Mouse (Mus musculus): Measurements from ENCODE around the gene Foxo6. TPM values are rescaled to one million over a fixed set of nuclear protein-coding genes. Genes with fewer than 3 reads are reported as not detected.
A peak's percentile ranks its signal among the peaks of the same experiment; 100 is the strongest.

Foxo6 gene
- polyA plus RNA-seq (2014; fragmentation: Nextera tagmentation; extraction: Ambion mirVana), result 0.47 and 0.72 TPM in 2 replicates

DNA sequence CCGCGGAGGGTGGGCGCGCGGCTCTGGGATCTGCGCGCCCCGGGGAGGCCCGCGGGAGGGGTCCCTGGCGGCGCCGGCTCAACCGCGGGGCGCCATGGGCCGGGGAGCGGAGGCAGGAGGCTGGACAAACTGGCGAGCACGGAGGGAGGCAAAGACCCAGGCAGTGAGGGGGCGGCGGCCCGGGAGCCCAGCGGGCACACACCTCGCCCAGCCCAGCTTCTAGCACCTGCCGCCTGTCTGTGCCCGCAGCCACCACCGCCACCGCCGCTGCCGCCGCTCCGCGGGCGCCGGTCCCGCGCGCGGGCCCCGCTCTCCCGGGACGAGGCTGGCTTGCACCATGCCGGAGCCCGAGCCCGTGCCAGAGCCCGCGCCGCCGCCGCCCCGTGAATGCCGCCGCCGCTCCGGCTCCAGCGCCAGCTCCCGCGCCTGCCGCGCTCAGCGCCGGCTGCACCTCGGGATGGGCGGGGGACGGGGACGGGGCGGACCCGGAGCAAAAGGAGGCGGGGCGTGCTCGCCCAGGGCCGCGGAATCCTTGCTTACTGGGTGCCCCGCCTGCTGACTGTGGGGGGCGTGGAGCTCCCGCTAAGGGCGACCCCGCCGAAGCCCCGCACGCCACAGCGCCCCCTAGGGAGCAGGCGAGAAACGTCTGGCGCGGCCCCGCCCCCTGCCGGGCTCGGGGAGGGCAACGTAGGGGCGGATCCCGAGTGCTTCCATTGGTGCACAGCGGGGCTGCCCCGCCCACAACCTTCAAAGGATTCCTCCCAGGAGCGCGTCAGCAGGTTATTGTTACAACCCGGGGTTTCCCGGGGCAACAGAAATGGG lies at the start of gene Foxo6:
Gene Foxo6 (minus strand): TSS at position 60 of the 822 bp plus-strand sequence.
- no peaks in the 10 kb centered on the region for H3K9me3 ChIP-seq (ENCODE audit: control insufficient read depth, low read length)
- no peaks in the 10 kb centered on the region for H3K36me3 ChIP-seq (ENCODE audit: control insufficient read depth, insufficient read depth, low read length)
- H3K4me2 ChIP-seq (ENCODE audit: low read depth, low read length), result peak within 1 kb of the TSS; percentile 100
- H3K27ac ChIP-seq (replicated peaks; ENCODE audit: low read depth, low read length), result no peak within 1 kb of the TSS; the same call in 1 of the 2 replicates
- peaks cover 41% of the 10 kb centered on the region for H3K27me3 ChIP-seq (replicated peaks; ENCODE audit: control insufficient read depth, insufficient read depth, low read length)
- peak within 1 kb of the TSS; percentile 66 for H3K4me3 ChIP-seq (ENCODE audit: low read depth, low read length)
- WGBS, result 0% methylated on average over 7 of the region's 99 CpGs
- ATAC-seq (ENCODE audit: low read depth) (peak; percentile 91), DNase-seq (ENCODE audit: low spot score) (peak; percentile 97)
- peak within 1 kb of the TSS; percentile 68 for H3K9ac ChIP-seq (ENCODE audit: low read depth, low read length)
- H3K4me1 ChIP-seq (ENCODE audit: control insufficient read depth, insufficient read depth, low read length), result peaks cover 17% of the 10 kb centered on the region

DNA sequence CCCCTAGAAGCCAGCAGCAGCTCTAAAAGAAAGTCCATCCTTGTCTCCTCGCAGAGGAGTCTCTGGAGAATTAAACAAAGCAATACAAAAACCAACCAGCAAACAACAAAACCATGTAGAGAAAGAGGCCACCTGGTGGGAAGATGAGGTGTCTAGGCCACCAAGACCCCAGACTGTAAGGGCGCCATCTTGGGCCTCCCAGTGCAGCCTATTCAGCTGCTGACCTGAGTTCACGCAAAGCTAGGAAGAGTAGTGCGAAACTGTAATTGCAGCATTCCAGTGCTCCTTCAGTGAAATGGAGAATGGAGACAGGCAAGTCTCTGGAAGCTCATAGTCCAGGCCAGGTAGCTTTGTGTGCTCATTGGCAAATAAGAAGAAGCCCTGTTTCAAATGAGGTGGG lies 47.2 kb upstream of the Foxo6 start:
- Histone ChIP-seq H3K27ac (replicated peaks; ENCODE audit: low read depth, low read length) (no peak overlapping the region), H3K4me1 (ENCODE audit: control insufficient read depth, insufficient read depth, low read length) (no peaks in the 10 kb centered on the region), H3K4me2 (ENCODE audit: low read depth, low read length) (no peak overlapping the region), H3K27me3 (replicated peaks; ENCODE audit: control insufficient read depth, insufficient read depth, low read length) (no peaks in the 10 kb centered on the region), H3K9ac (ENCODE audit: low read depth, low read length) (no peak overlapping the region), H3K9me3 (ENCODE audit: control insufficient read depth, low read length) (no peaks in the 10 kb centered on the region), H3K4me3 (ENCODE audit: low read depth, low read length) (no peak overlapping the region), H3K36me3 (ENCODE audit: control insufficient read depth, insufficient read depth, low read length) (no peaks in the 10 kb centered on the region)
- 92% methylated on average over 4 of the region's 4 CpGs for WGBS
- DNase-seq (ENCODE audit: low spot score) (no peak), ATAC-seq (ENCODE audit: low read depth) (no peak)

DNA sequence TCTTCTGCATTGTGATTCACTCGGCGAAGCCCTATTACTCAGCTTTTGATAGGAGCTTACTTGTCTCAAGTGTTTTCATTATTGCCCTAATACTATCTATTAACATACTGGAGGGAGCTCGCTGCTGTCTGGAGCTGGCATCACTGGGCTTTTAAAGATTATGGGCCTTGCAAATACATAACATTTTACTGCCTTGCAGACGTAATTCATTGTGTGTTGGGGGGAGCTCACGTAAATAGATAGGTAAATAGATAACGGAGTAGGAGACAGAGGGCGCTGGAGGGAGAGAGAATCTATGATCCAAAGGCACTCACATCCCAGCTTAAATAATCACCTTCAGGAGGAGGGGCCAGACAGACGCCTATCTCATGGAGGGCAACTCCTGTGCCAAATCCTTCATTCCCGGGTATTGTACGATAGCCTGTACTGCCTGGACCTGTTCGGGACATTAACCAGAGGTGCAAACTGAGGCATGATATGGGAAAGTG lies 45.8 kb upstream of the Foxo6 start:
- no peak overlapping the region for H3K4me2 ChIP-seq (ENCODE audit: low read depth, low read length)
- WGBS, result 36% methylated on average over 11 of the region's 11 CpGs
- no peak overlapping the region for H3K27ac ChIP-seq (replicated peaks; ENCODE audit: low read depth, low read length)
- H3K9ac ChIP-seq (ENCODE audit: low read depth, low read length), result no peak overlapping the region
- ATAC-seq (ENCODE audit: low read depth), result no peak
- no peaks in the 10 kb centered on the region for H3K27me3 ChIP-seq (replicated peaks; ENCODE audit: control insufficient read depth, insufficient read depth, low read length)
- no peak overlapping the region for H3K4me3 ChIP-seq (ENCODE audit: low read depth, low read length)
- no peaks in the 10 kb centered on the region for H3K36me3 ChIP-seq (ENCODE audit: control insufficient read depth, insufficient read depth, low read length)
- DNase-seq (ENCODE audit: low spot score), result no peak
- H3K9me3 ChIP-seq (ENCODE audit: control insufficient read depth, low read length), result no peaks in the 10 kb centered on the region
- no peaks in the 10 kb centered on the region for H3K4me1 ChIP-seq (ENCODE audit: control insufficient read depth, insufficient read depth, low read length)

DNA sequence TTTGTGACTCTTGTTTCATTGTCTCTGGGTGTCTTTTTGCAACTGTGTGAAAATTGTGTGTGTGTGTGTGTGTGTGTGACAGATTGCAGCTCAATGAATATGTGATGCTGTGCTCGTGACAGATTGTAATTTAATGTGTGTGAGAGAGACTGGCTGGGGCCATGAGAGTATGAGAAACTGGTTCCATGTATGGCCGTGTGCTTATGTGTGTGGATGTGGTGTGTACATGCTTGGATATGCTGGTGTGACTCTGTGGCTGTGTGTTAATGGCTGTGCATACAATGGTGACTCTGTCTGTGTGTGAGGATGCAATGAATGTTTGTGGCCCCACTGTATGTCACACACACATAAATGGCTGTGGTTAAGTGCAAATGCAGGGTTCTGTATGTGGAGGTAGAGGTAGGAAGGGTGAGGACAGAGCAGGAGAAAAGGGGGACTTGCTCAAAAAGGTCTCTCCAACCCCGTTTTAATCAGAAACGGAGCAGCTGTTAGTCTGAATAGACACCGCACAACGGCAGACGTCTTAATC lies 45.3 kb upstream of the Foxo6 start:
- ATAC-seq (ENCODE audit: low read depth) (no peak), DNase-seq (ENCODE audit: low spot score) (no peak)
- no peaks in the 10 kb centered on the region for H3K36me3 ChIP-seq (ENCODE audit: control insufficient read depth, insufficient read depth, low read length)
- no peak overlapping the region for H3K27ac ChIP-seq (replicated peaks; ENCODE audit: low read depth, low read length)
- no peaks in the 10 kb centered on the region for H3K4me1 ChIP-seq (ENCODE audit: control insufficient read depth, insufficient read depth, low read length)
- H3K9ac ChIP-seq (ENCODE audit: low read depth, low read length), result no peak overlapping the region
- H3K9me3 ChIP-seq (ENCODE audit: control insufficient read depth, low read length), result no peaks in the 10 kb centered on the region
- no peaks in the 10 kb centered on the region for H3K27me3 ChIP-seq (replicated peaks; ENCODE audit: control insufficient read depth, insufficient read depth, low read length)
- 46% methylated on average over 7 of the region's 7 CpGs for WGBS
- no peak overlapping the region for H3K4me2 ChIP-seq (ENCODE audit: low read depth, low read length)
- no peak overlapping the region for H3K4me3 ChIP-seq (ENCODE audit: low read depth, low read length)

DNA sequence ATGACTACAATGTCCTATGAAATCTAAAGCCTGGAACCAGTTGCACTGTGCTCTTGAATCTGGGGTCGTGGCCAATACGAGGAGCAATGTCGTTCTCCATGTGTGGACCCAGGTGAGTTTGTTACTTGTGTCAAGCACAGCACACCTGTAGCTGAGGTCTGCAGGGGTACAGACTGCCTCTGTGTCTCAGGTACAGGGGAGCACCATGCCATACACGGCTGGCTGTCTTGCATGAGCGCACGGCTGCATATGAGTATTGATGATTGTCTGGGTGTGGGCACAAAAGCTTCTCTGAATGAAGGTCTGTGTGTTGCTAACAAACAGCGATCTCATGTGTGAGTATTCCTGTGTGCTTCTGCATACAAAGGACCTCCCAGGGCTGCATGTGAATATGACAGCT lies 44.8 kb upstream of the Foxo6 start:
- WGBS, result 82% methylated on average over 7 of the region's 7 CpGs

DNA sequence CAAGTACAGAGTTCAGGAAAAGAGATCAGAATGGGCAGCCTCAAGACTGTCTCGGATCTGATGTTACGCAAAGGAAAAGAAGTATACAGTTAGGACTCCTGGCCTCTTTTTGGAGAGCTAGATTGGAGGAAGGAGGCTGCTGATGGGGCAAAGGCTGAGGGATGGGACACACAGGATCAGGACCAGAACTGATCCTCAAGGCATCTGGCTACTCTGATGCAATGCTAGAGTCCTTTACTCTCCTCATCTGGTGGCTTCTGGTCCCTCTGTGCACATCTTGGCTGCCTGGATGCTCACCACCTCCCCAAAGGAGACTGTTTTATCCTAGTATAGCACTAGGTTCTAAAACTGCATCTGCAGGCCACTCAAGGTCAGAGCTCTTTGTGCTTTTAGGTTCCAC lies 44.4 kb upstream of the Foxo6 start:
- H3K4me2 ChIP-seq (ENCODE audit: low read depth, low read length), result no peak overlapping the region
- H3K9ac ChIP-seq (ENCODE audit: low read depth, low read length), result no peak overlapping the region
- no peak overlapping the region for H3K27ac ChIP-seq (replicated peaks; ENCODE audit: low read depth, low read length)
- no peaks in the 10 kb centered on the region for H3K9me3 ChIP-seq (ENCODE audit: control insufficient read depth, low read length)
- no peaks in the 10 kb centered on the region for H3K4me1 ChIP-seq (ENCODE audit: control insufficient read depth, insufficient read depth, low read length)
- no peak for ATAC-seq (ENCODE audit: low read depth)
- WGBS, result 90% methylated on average over 2 of the region's 2 CpGs
- no peak overlapping the region for H3K4me3 ChIP-seq (ENCODE audit: low read depth, low read length)
- no peaks in the 10 kb centered on the region for H3K27me3 ChIP-seq (replicated peaks; ENCODE audit: control insufficient read depth, insufficient read depth, low read length)
- no peak for DNase-seq (ENCODE audit: low spot score)
- H3K36me3 ChIP-seq (ENCODE audit: control insufficient read depth, insufficient read depth, low read length), result no peaks in the 10 kb centered on the region

More for the DNA sequence above, 44.8 kb upstream of the Foxo6 start:
- no peak for DNase-seq (ENCODE audit: low spot score)
- H3K9me3 ChIP-seq (ENCODE audit: control insufficient read depth, low read length), result no peaks in the 10 kb centered on the region
- H3K36me3 ChIP-seq (ENCODE audit: control insufficient read depth, insufficient read depth, low read length), result no peaks in the 10 kb centered on the region
- no peaks in the 10 kb centered on the region for H3K4me1 ChIP-seq (ENCODE audit: control insufficient read depth, insufficient read depth, low read length)
- no peak overlapping the region for H3K27ac ChIP-seq (replicated peaks; ENCODE audit: low read depth, low read length)
- ATAC-seq (ENCODE audit: low read depth), result no peak
- no peak overlapping the region for H3K4me2 ChIP-seq (ENCODE audit: low read depth, low read length)
- H3K27me3 ChIP-seq (replicated peaks; ENCODE audit: control insufficient read depth, insufficient read depth, low read length), result no peaks in the 10 kb centered on the region
- H3K4me3 ChIP-seq (ENCODE audit: low read depth, low read length), result no peak overlapping the region
- no peak overlapping the region for H3K9ac ChIP-seq (ENCODE audit: low read depth, low read length)

DNA sequence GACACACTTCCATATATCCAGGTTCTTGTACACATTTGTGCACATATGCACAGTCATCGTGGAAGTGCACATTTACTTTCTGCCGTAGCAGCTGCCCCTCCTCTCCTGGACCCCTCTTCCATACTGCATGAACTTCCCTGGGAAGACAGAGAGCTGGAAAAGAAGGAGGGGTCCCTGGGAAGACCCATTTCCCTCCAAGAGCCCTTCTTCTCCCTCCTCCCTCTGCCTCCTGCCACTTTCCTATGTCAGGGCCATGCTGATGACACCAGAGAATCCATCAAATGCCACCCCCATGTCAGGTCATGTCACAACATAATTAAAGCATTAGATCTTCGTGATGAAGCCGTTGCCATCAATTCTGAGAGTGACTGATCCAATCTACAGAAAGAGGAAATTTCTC lies 38.6 kb upstream of the Foxo6 start:
- Histone ChIP-seq H3K36me3 (ENCODE audit: control insufficient read depth, insufficient read depth, low read length) (no peaks in the 10 kb centered on the region), H3K9me3 (ENCODE audit: control insufficient read depth, low read length) (no peaks in the 10 kb centered on the region), H3K4me2 (ENCODE audit: low read depth, low read length) (no peak overlapping the region), H3K9ac (ENCODE audit: low read depth, low read length) (no peak overlapping the region), H3K27ac (replicated peaks; ENCODE audit: low read depth, low read length) (no peak overlapping the region), H3K4me1 (ENCODE audit: control insufficient read depth, insufficient read depth, low read length) (no peaks in the 10 kb centered on the region), H3K4me3 (ENCODE audit: low read depth, low read length) (no peak overlapping the region), H3K27me3 (replicated peaks; ENCODE audit: control insufficient read depth, insufficient read depth, low read length) (no peaks in the 10 kb centered on the region)
- WGBS, result 64% methylated on average over 4 of the region's 4 CpGs
- no peak for DNase-seq (ENCODE audit: low spot score)
- ATAC-seq (ENCODE audit: low read depth), result no peak

DNA sequence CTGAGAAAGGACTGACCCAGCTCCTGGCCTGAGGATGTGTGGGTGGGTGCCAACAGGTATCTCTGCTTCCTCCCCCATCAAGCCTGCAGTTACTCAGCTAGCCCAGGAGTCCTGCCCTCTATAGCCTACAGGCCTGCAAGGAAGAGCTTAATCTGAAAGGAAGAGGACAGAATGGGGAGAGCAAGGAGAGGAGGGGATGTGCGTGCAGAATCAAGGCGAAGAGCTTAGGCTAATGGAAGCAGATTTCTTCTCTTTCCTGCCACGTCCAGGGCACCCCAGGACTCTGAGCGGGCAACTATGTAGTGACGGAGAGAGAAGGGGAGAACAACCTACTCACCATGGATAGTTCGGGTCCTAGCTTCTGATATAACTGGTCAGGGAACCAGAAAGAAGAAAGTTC lies 37.9 kb upstream of the Foxo6 start:
- H3K27me3 ChIP-seq (replicated peaks; ENCODE audit: control insufficient read depth, insufficient read depth, low read length), result no peaks in the 10 kb centered on the region
- ATAC-seq (ENCODE audit: low read depth), result no peak
- 85% methylated on average over 6 of the region's 6 CpGs for WGBS

DNA sequence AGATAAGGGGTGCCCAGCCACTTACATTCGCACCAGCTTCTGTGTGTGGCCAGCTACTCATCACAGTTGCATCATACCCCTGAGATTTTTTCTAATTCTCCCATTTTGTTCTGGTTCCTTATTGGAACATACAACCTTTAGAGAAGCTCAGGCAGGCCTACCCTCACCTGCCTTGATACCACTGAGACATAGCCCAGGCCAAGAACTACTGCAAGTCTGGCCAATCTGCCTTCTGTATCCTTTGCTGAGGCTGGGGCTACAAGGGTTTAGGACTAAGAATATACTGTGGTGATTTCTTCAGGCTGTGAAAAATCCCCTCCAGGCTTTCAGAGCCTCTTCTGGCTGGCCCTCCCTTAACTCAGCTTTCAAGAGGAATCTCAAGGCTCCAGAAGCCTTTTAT lies 36.7 kb upstream of the Foxo6 start:
- Histone ChIP-seq H3K4me1 (ENCODE audit: control insufficient read depth, insufficient read depth, low read length) (no peaks in the 10 kb centered on the region), H3K4me3 (ENCODE audit: low read depth, low read length) (no peak overlapping the region), H3K27ac (replicated peaks; ENCODE audit: low read depth, low read length) (no peak overlapping the region), H3K4me2 (ENCODE audit: low read depth, low read length) (no peak overlapping the region), H3K27me3 (replicated peaks; ENCODE audit: control insufficient read depth, insufficient read depth, low read length) (no peaks in the 10 kb centered on the region), H3K9ac (ENCODE audit: low read depth, low read length) (no peak overlapping the region), H3K36me3 (ENCODE audit: control insufficient read depth, insufficient read depth, low read length) (no peaks in the 10 kb centered on the region), H3K9me3 (ENCODE audit: control insufficient read depth, low read length) (no peaks in the 10 kb centered on the region)
- ATAC-seq (ENCODE audit: low read depth) (no peak), DNase-seq (ENCODE audit: low spot score) (no peak)
- 95% methylated on average over 1 of the region's 1 CpGs for WGBS

More for the DNA sequence above, 37.9 kb upstream of the Foxo6 start:
- H3K36me3 ChIP-seq (ENCODE audit: control insufficient read depth, insufficient read depth, low read length), result no peaks in the 10 kb centered on the region
- no peak overlapping the region for H3K27ac ChIP-seq (replicated peaks; ENCODE audit: low read depth, low read length)
- H3K4me1 ChIP-seq (ENCODE audit: control insufficient read depth, insufficient read depth, low read length), result no peaks in the 10 kb centered on the region
- H3K4me2 ChIP-seq (ENCODE audit: low read depth, low read length), result no peak overlapping the region
- no peak for DNase-seq (ENCODE audit: low spot score)
- H3K9ac ChIP-seq (ENCODE audit: low read depth, low read length), result no peak overlapping the region
- no peaks in the 10 kb centered on the region for H3K9me3 ChIP-seq (ENCODE audit: control insufficient read depth, low read length)
- no peak overlapping the region for H3K4me3 ChIP-seq (ENCODE audit: low read depth, low read length)

Measured in embryonic facial prominence, embryonic 14.5 days (tissue).